Mouse (Mus musculus) MEL (cell line): ENCODE measurements around the gene Eif2b5. TPM values are rescaled to one million over a fixed set of nuclear protein-coding genes. Genes with fewer than 3 reads are reported as not detected.

Experiments used
- DNase-seq: peaks from one replicate; pipeline ENCODE4 v3.0.0; 2011; ENCODE audit warnings: low read depth, low spot score
- H3K27ac ChIP-seq: 2 replicates; pipeline ENCODE4 v1.5.1; 2012; ENCODE audit warnings: low read depth, mild to moderate bottlenecking, control low read depth, low read length, moderate library complexity; ENCODE audit not compliant: control insufficient read depth
- H3K27me3 ChIP-seq, 2 experiments: fragments of 150-350 bp in 1 of 2; sonication (generic) in 1 of 2; 2 replicates each; pipeline ENCODE4 v1.6.1; 2012; ENCODE audit warnings: low read length in 2 of 2, mild to moderate bottlenecking in 2 of 2, improper control_type of control experiment in 1 of 2, moderate library complexity in 1 of 2; ENCODE audit not compliant: insufficient read depth in 2 of 2, control insufficient read depth in 1 of 2
- H3K36me3 ChIP-seq, 2 experiments: 2 replicates each; pipeline ENCODE4 v1.6.1; 2012 to 2014; ENCODE audit warnings: low read length in 2 of 2, improper control_type of control experiment in 1 of 2, inconsistent platforms in 1 of 2, mild to moderate bottlenecking in 1 of 2; ENCODE audit not compliant: insufficient read depth in 2 of 2, control insufficient read depth in 1 of 2
- H3K4me1 ChIP-seq, 2 experiments: fragments of 150-350 bp in 1 of 2; sonication (generic) in 1 of 2; 2 replicates each; pipeline ENCODE4 v1.6.1; 2012; ENCODE audit warnings: low read length in 2 of 2, improper control_type of control experiment in 1 of 2, mild to moderate bottlenecking in 1 of 2; ENCODE audit not compliant: insufficient read depth in 2 of 2, control insufficient read depth in 1 of 2
- H3K4me3 ChIP-seq, 2 experiments: fragments of 150-350 bp in 1 of 2; sonication (generic) in 1 of 2; 2 replicates each; pipeline ENCODE4 v1.5.1; 2012; ENCODE audit warnings: low read depth in 2 of 2, low read length in 2 of 2, mild to moderate bottlenecking in 2 of 2, moderate library complexity in 2 of 2, control low read depth in 1 of 2, improper control_type of control experiment in 1 of 2; ENCODE audit not compliant: control insufficient read depth in 1 of 2, insufficient read depth in 1 of 2
- H3K79me2 ChIP-seq: 2 replicates; pipeline ENCODE4 v1.6.1; 2012; ENCODE audit warnings: mild to moderate bottlenecking, low read length, moderate library complexity; ENCODE audit not compliant: control insufficient read depth, poor library complexity, insufficient read depth
- H3K9ac ChIP-seq: 2 replicates; pipeline ENCODE4 v1.6.1; 2012; ENCODE audit warnings: low read depth, mild to moderate bottlenecking, control low read depth, low read length, moderate library complexity; ENCODE audit not compliant: control insufficient read depth, poor library complexity, severe bottlenecking
- H3K9me3 ChIP-seq: fragments of 150-350 bp; sonication (generic); replicated peaks from 2 replicates; pipeline ENCODE4 v1.6.1; 2012; ENCODE audit warnings: mild to moderate bottlenecking, low read length, improper control_type of control experiment, moderate library complexity; ENCODE audit not compliant: insufficient read depth
- CTCF ChIP-seq, 3 experiments: IDR thresholded peaks in 2 of 3; conservative IDR thresholded peaks in 1 of 3; 2 replicates each; pipeline ENCODE4 v1.5.1; 2011 to 2012; ENCODE audit warnings: low read length in 3 of 3, low read depth in 2 of 3, mild to moderate bottlenecking in 2 of 3, improper control_type of control experiment in 1 of 3, inconsistent platforms in 1 of 3, mixed read lengths in 1 of 3, moderate library complexity in 1 of 3; ENCODE audit not compliant: control insufficient read depth in 1 of 3, insufficient read depth in 1 of 3, poor library complexity in 1 of 3, severe bottlenecking in 1 of 3
- ETS1 ChIP-seq: IDR thresholded peaks from 2 replicates; pipeline ENCODE4 v1.6.1; 2012; ENCODE audit warnings: low read depth, mild to moderate bottlenecking, inconsistent platforms, low read length, improper control_type of control experiment, moderate library complexity
- GABPA ChIP-seq: IDR thresholded peaks from 2 replicates; pipeline ENCODE4 v1.6.1; 2012; ENCODE audit warnings: low read depth, mild to moderate bottlenecking, inconsistent platforms, low read length, improper control_type of control experiment, moderate library complexity
- HCFC1 ChIP-seq: IDR thresholded peaks from 2 replicates; pipeline ENCODE4 v1.6.1; 2012; ENCODE audit warnings: low read depth, mild to moderate bottlenecking, inconsistent platforms, low read length, improper control_type of control experiment, moderate library complexity
- JUND ChIP-seq: IDR thresholded peaks from 2 replicates; pipeline ENCODE4 v1.6.1; 2011; ENCODE audit warnings: low read depth, mild to moderate bottlenecking, improper control_type of control experiment, low read length
- MAFK ChIP-seq: IDR thresholded peaks from 2 replicates; pipeline ENCODE4 v1.6.1; 2011; ENCODE audit warnings: low read depth, mild to moderate bottlenecking, low read length, improper control_type of control experiment, borderline replicate concordance
- MAZ ChIP-seq: IDR thresholded peaks from 2 replicates; pipeline ENCODE4 v1.6.1; 2012; ENCODE audit warnings: low read depth, mild to moderate bottlenecking, inconsistent platforms, low read length, improper control_type of control experiment
- MEF2A ChIP-seq: IDR thresholded peaks from 2 replicates; pipeline ENCODE4 v1.6.1; 2014; ENCODE audit warnings: low read depth, mild to moderate bottlenecking, inconsistent platforms, low read length, improper control_type of control experiment; ENCODE audit not compliant: poor library complexity, insufficient replicate concordance, severe bottlenecking; ENCODE audit errors: extremely low read depth
- MYB ChIP-seq: IDR thresholded peaks from 2 replicates; pipeline ENCODE4 v1.6.1; 2011; ENCODE audit warnings: mild to moderate bottlenecking, low read depth, low read length, improper control_type of control experiment
- MYC ChIP-seq: IDR thresholded peaks from 2 replicates; pipeline ENCODE4 v1.6.1; 2011; ENCODE audit warnings: low read depth, mild to moderate bottlenecking, low read length, improper control_type of control experiment, moderate library complexity
- NELFE ChIP-seq: IDR thresholded peaks from 2 replicates; pipeline ENCODE4 v1.6.1; 2011; ENCODE audit warnings: low read depth, low read length, improper control_type of control experiment
- POLR2A ChIP-seq, 2 experiments: IDR thresholded peaks; 2 replicates each; pipeline ENCODE4 v1.6.1; 2011 to 2012; ENCODE audit warnings: low read length in 2 of 2, mild to moderate bottlenecking in 2 of 2, control low read depth in 1 of 2, improper control_type of control experiment in 1 of 2, low read depth in 1 of 2, moderate library complexity in 1 of 2; ENCODE audit not compliant: control insufficient read depth in 1 of 2, insufficient read depth in 1 of 2, poor library complexity in 1 of 2
- POLR2AphosphoS2 ChIP-seq: IDR thresholded peaks from 2 replicates; pipeline ENCODE4 v1.6.1; 2011; ENCODE audit warnings: low read length, improper control_type of control experiment
- SMC3 ChIP-seq: IDR thresholded peaks from 2 replicates; pipeline ENCODE4 v1.6.1; 2011; ENCODE audit warnings: low read depth, low read length, improper control_type of control experiment
- TBP ChIP-seq: IDR thresholded peaks from 2 replicates; pipeline ENCODE4 v1.8.0; 2011; ENCODE audit warnings: low read depth, low read length, improper control_type of control experiment
- ZKSCAN1 ChIP-seq: IDR thresholded peaks from 2 replicates; pipeline ENCODE4 v1.6.1; 2012; ENCODE audit warnings: low read depth, mild to moderate bottlenecking, inconsistent platforms, low read length, improper control_type of control experiment, moderate library complexity
- polyA plus RNA-seq, 2 experiments: library from polyadenylated mRNA; stranded (reverse) in 1 of 2; unstranded in 1 of 2; fragments of >175 nt in 1 of 2; fragments of >200 nt in 1 of 2; gene quantifications; 2 replicates each; pipeline versions ENCODE4 v1.2.1 to v1.2.4; 2012; ENCODE audit warnings: low replicate concordance in 2 of 2, low read depth in 1 of 2; ENCODE audit not compliant: insufficient read length in 2 of 2, insufficient read depth in 1 of 2, missing spikeins in 1 of 2
- total RNA-seq: library from RNA; depleted of rRNA; stranded (reverse); fragments of 300-350 nt; gene quantifications from 2 replicates; pipeline ENCODE4 v1.2.3, GENCODE M21; 2012

Eif2b5 gene
- total and polyA plus RNA-seq, 3 experiments = 91.1 to 131 (median 115) TPM

DNA sequence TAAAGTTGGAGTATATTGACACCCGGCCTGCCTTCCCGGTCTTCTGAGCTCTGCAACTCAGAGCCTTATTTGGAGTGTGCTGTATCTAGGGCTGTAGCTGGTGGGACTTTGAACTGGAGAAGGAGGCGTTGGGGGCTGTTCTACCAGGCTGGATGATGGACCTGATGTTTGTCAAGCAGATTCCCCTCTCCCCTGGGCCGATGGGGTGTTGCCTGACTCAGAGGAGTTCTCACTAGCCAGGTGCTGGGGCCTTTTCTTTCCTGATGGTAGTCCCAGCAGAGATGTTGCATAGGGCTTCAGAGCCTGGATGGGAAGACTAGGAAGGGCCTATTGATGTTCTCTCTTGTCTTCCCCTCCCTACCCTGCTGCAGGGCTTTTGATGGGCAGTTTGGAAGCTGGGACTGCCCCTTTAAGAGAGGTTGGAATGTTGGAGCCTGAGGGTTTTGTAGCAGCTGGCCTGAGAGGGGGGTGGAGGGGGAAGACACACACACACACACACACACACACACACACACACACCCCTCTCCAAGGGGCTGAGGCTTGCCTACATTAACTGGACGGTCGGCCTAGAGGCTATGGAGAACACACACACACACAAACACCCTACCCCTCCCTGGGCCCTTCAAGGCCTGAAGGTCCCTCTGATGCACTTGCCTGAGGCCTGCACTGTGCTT is 19.2 kb downstream of the Eif2b5 start:
- Histone ChIP-seq H3K4me1 (peaks cover 0 to 15% of the 10 kb centered on the region in 2 experiments), H3K9ac (peak overlapping the region; percentile 94), H3K4me3 (peak overlapping the region; percentile 92 to 99), H3K27me3 (no peaks in the 10 kb centered on the region), H3K27ac (no peak overlapping the region), H3K9me3 (no peaks in the 10 kb centered on the region), H3K79me2 (peaks cover 13% of the 10 kb centered on the region), H3K36me3 (peaks cover 0 to 4% of the 10 kb centered on the region in 2 experiments; a peak in 2 of 4 replicates)
- TF ChIP-seq GABPA (no peak), POLR2A (IDR thresholded peaks at IDR 0.05; ENCODE audit: control insufficient read depth in 1 of 2, insufficient read depth in 1 of 2, low read depth in 1 of 2, low read length in 2 of 2, poor library complexity in 1 of 2) (no peak), MYC (no peak), ETS1 (no peak), NELFE (no peak), POLR2AphosphoS2 (no peak), HCFC1 (no peak), ZKSCAN1 (no peak), CTCF (IDR thresholded peaks at IDR 0.05 in 2 of 3, conservative IDR thresholded peaks at IDR 0.05 in 1 of 3; ENCODE audit: control insufficient read depth in 1 of 3, insufficient read depth in 1 of 3, low read depth in 2 of 3, low read length in 3 of 3, poor library complexity in 1 of 3, severe bottlenecking in 1 of 3) (no peak), MAZ (no peak), MEF2A (no peak), MYB (no peak), JUND (no peak), TBP (no peak), MAFK (no peak), SMC3 (no peak)
- peak; percentile 47 for DNase-seq

GRCm38 (mm10) chr16:20523886-20524285 is 25.3 kb downstream of the Eif2b5 start:
- Histone ChIP-seq H3K4me3 (no peak overlapping the region), H3K79me2 (no peaks in the 10 kb centered on the region), H3K36me3 (peaks cover 2 to 16% of the 10 kb centered on the region in 2 experiments; a peak in 3 of 4 replicates), H3K4me1 (peaks cover 5 to 19% of the 10 kb centered on the region in 2 experiments)
- no peak for DNase-seq
- TF ChIP-seq MEF2A = no peak
- TF ChIP-seq, all 39 proteins: peak for 0
- Histone ChIP-seq H3K9me3 (no peaks in the 10 kb centered on the region), H3K27me3 (no peaks in the 10 kb centered on the region), H3K27ac (no peak overlapping the region), H3K9ac (no peak overlapping the region)
